Mouse (Mus musculus) gonadal fat pad, adult 2 months (tissue): ENCODE results near the gene Srp9. TPM values are rescaled to one million over a fixed set of nuclear protein-coding genes. Genes with fewer than 3 reads are reported as not detected.
"Not testable (repeated sequence)": the region's sequence is repeated elsewhere in the genome, so short reads cannot be mapped to it uniquely, and the experiment has no call there.

ENCODE experiments used
- DNase-seq: peaks from one replicate; pipeline ENCODE4 v3.0.0-alpha.2; 2012; ENCODE audit warnings: low read depth
- polyA plus RNA-seq: library from polyadenylated mRNA; depleted of rRNA; stranded (reverse); fragments of >200 nt; gene quantifications from 2 replicates; pipeline ENCODE4 v1.2.3, GENCODE M21; 2012; rRNA removed

Gene Srp9
- polyA plus RNA-seq, 1 experiment, result 52.8 TPM

DNA sequence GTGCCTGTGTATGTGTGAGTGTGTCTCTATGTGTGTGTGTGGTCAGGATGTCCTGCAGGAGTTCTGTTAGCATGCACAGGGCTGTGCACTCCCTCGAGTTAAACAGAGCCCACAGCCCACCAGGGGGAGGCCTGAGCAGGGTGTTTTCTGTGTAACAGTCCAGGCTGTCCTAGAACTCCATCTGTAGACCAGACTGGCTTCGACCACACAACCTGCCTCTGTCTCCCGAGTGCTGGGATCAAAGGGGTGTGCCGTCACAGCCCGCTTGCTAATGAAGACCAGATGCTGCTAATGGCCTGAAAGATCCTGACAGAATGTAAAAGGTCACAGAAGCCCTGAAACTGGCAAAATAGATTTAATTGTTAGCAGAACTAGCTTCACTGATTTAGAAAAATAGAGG, 21.0 kb downstream of the Srp9 start:
- no peak for DNase-seq

DNA sequence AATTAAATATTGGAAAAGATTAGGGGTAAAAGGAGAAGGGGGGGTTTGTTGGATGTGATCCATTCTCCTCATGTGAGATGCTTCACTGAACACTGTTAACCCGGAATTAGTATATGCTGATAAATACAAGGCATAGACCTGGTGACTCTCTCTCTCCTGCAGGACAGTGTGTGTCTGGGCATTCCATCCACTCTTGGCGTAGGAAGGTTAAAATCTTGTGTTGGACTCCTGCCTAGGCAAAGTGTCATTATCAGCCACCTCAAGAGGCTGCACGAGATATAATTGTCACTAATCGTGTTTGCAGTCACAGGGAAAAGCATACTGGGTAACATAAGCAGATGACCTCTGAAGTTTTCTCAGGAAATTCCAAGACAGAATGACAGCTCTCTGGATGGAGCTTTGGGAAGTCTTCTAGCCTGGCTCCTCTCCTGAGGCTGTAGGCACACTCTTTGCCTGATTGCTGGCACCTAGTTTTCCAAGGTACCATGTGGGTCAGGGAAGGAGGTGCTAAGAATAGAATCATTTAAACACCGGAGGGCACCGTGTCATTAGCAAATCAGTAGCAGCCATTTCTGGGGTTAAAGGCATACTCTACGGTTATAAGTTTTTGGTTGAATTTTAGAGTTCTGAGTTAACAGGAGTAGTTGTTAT, 24.5 kb downstream of the Srp9 start:
- no peak for DNase-seq

GRCm38 (mm10) chr1:182149966-182150365, 25.4 kb downstream of the Srp9 start:
- no peak for DNase-seq

GRCm38 (mm10) chr1:182157734-182158133, 33.2 kb downstream of the Srp9 start:
- DNase-seq, result no peak

- DNase-seq, result no peak
Measured at GRCm38 (mm10) chr1:182159575-182159974, 35.0 kb downstream of the Srp9 start.

DNA sequence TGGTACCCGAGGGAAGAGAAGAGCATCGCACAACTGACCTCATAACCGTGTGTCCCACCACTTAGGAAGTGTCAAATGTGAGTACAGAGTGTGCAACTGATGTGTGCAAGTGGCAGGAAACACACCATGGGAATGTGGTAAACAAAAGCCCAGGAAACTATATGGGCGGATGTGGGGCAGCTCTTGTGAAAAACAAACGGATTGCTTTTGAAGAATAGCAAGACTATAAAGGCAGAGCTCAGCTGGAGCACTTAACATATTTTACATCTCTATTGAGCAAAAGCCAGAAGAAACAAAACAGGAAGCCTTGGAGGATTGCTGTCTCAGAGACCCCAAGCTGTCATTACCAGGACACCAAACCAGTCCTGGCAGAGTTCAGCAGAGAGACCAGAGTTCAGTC, 38.4 kb downstream of the Srp9 start:
- DNase-seq, result no peak

GRCm38 (mm10) chr1:182164386-182164785, 39.8 kb downstream of the Srp9 start, which contains the start of gene Vmn1r1:
Gene Vmn1r1, minus strand, starts transcription at chr1:182164486.
- no peak for DNase-seq

DNA sequence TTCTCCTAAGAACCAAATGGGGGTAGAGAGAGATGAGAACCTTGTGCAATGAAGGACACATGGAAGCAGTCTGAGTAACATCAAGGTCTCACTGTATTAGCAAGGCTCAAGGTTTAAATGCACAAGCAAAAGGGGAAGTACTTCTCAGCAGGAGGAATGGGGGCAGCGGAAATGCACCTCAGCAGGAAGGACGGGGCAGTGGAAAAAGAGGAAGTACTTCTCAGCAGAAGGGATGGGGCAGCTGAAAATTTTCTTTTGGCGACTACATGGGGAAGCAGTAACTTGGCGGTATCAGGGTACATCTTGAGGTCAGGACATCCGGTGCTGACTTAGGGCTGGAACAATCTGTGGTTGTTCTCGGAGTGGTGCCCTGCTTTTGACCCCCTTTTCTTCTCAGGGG, 45.7 kb downstream of the Srp9 start:
- not testable (repeated sequence) for DNase-seq

DNA sequence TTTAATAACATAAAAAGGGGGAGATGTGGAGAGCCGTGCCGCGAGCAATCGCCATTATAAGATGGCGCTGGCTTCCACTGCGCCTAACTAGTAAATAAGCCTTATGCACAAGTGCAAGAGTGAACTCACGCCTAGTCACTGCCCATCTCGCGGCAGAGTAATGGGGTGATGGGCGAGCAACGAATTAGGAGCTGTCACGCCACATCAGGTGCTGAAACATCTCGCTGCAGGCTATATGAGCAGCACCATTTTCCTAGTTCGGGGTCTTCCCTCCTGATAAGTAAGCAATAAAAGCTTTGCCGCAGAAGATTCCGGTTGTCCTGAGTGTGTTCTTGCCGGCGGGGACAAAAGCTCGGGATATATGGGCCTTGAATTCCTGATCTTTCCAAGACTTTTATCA, 52.4 kb downstream of the Srp9 start:
- DNase-seq, result not testable (repeated sequence)

DNA sequence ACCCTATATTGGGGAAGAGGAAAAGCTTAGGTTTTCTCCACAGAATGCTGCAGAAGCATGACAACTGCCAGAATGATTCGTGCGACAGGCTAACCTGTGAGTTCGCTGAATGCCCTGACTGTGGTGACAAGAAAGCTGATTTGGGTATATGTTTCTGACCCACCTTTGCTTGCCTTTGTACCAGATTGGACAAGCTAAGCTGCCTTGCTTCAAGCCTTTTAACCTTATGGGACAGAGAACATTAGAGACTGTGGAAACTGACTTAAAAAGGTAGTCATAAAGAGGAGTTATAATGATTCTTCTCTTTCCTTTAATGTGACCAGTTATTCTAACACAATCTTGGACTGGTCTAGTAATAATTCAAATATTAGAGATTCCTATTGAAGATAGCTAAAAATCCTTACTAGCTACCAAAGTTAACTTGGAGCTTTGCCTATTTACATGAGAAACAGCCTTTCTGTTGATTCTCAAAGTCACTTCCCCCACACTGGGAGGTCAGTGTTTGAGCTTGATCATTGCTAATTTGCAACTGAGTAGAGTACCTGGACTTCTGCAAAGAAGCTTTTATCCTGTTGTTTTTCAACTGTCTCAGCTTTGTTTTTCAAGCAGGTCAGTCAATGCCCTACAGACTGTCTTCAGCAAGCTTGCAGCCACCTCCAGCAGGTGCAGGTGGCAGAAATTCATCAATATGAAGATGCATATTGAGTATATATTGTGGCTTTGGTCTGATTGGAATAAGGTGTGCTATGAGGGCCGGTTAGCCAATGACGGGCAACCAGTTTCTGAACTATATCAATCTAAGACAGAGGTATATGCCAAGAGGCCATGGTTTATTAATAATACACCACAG, 57.1 kb downstream of the Srp9 start:
- no peak for DNase-seq

Other genes starting within 250 kb of the Srp9 start
- gene Enah, start 104.7 kb upstream of the Srp9 start, polyA plus RNA-seq, result 14.8 and 19.8 TPM in 2 replicates
- gene Vmn1r1, start 39.7 kb downstream of the Srp9 start, polyA plus RNA-seq, result not detected in 2 replicates
- gene Degs1, start 158.1 kb downstream of the Srp9 start, polyA plus RNA-seq, result 102 and 134 TPM in 2 replicates
- gene Fbxo28, start 216.9 kb downstream of the Srp9 start, polyA plus RNA-seq, result 14.6 and 15.0 TPM in 2 replicates